Mouse (Mus musculus): ENCODE measurements around the gene Ikbke. TPM values are rescaled to one million over a fixed set of nuclear protein-coding genes. Genes with fewer than 3 reads are reported as not detected.

The Ikbke gene
- polyA plus RNA-seq, 1 experiment, result 129 TPM

- Histone ChIP-seq H3K27me3 (ENCODE audit: control insufficient read depth, insufficient read depth, low read length) (no peaks in the 10 kb centered on the region), H3K4me3 (ENCODE audit: control insufficient read depth, insufficient read depth, low read length) (no peak overlapping the region), H3K36me3 (ENCODE audit: control insufficient read depth, insufficient read depth, low read length) (no peaks in the 10 kb centered on the region), H3K27ac (ENCODE audit: control insufficient read depth, insufficient read depth, low read length) (no peak overlapping the region), H3K4me1 (replicated peaks; ENCODE audit: control insufficient read depth, insufficient read depth, low read length) (peaks cover 22% of the 10 kb centered on the region)
- no peak for TF ChIP-seq CTCF (IDR thresholded peaks at IDR 0.05; ENCODE audit: borderline replicate concordance, control insufficient read depth, extremely low read depth, insufficient read depth, low read length, poor library complexity)
- no peak for TF ChIP-seq POLR2A (IDR thresholded peaks at IDR 0.05; ENCODE audit: control insufficient read depth, extremely low read depth, insufficient read depth, low read length, poor library complexity)
- 95% methylated on average over 6 of the region's 6 CpGs for WGBS
- DNase-seq, result no peak
Observed at GRCm38 (mm10) chr1:131208800-131209199, 70.6 kb downstream of the Ikbke start.

GRCm38 (mm10) chr1:131208081-131208480, 71.3 kb downstream of the Ikbke start:
- peaks cover 29% of the 10 kb centered on the region for H3K4me1 ChIP-seq (replicated peaks; ENCODE audit: control insufficient read depth, insufficient read depth, low read length)
- H3K27me3 ChIP-seq (ENCODE audit: control insufficient read depth, insufficient read depth, low read length), result no peaks in the 10 kb centered on the region
- no peaks in the 10 kb centered on the region for H3K36me3 ChIP-seq (ENCODE audit: control insufficient read depth, insufficient read depth, low read length)
- no peak overlapping the region for H3K27ac ChIP-seq (ENCODE audit: control insufficient read depth, insufficient read depth, low read length)
- TF ChIP-seq POLR2A (IDR thresholded peaks at IDR 0.05; ENCODE audit: control insufficient read depth, extremely low read depth, insufficient read depth, low read length, poor library complexity) (no peak), CTCF (IDR thresholded peaks at IDR 0.05; ENCODE audit: borderline replicate concordance, control insufficient read depth, extremely low read depth, insufficient read depth, low read length, poor library complexity) (no peak)
- no peak overlapping the region for H3K4me3 ChIP-seq (ENCODE audit: control insufficient read depth, insufficient read depth, low read length)
- 95% methylated on average over 5 of the region's 5 CpGs for WGBS
- no peak for DNase-seq

GRCm38 (mm10) chr1:131207531-131207930, 71.9 kb downstream of the Ikbke start:
- Histone ChIP-seq H3K36me3 (ENCODE audit: control insufficient read depth, insufficient read depth, low read length) (no peaks in the 10 kb centered on the region), H3K4me3 (ENCODE audit: control insufficient read depth, insufficient read depth, low read length) (no peak overlapping the region), H3K27me3 (ENCODE audit: control insufficient read depth, insufficient read depth, low read length) (no peaks in the 10 kb centered on the region), H3K4me1 (replicated peaks; ENCODE audit: control insufficient read depth, insufficient read depth, low read length) (peaks cover 27% of the 10 kb centered on the region), H3K27ac (ENCODE audit: control insufficient read depth, insufficient read depth, low read length) (no peak overlapping the region)
- DNase-seq, result peak; percentile 90
- TF ChIP-seq POLR2A (IDR thresholded peaks at IDR 0.05; ENCODE audit: control insufficient read depth, extremely low read depth, insufficient read depth, low read length, poor library complexity), result no peak
- peak; percentile 86 for TF ChIP-seq CTCF (IDR thresholded peaks at IDR 0.05; ENCODE audit: borderline replicate concordance, control insufficient read depth, extremely low read depth, insufficient read depth, low read length, poor library complexity)
- 18% methylated on average over 5 of the region's 5 CpGs for WGBS

- no peak overlapping the region for H3K27ac ChIP-seq (ENCODE audit: control insufficient read depth, insufficient read depth, low read length)
- H3K27me3 ChIP-seq (ENCODE audit: control insufficient read depth, insufficient read depth, low read length), result no peaks in the 10 kb centered on the region
- TF ChIP-seq POLR2A (IDR thresholded peaks at IDR 0.05; ENCODE audit: control insufficient read depth, extremely low read depth, insufficient read depth, low read length, poor library complexity) (no peak), CTCF (IDR thresholded peaks at IDR 0.05; ENCODE audit: borderline replicate concordance, control insufficient read depth, extremely low read depth, insufficient read depth, low read length, poor library complexity) (no peak)
- WGBS, result 94% methylated on average over 5 of the region's 5 CpGs
- H3K4me3 ChIP-seq (ENCODE audit: control insufficient read depth, insufficient read depth, low read length), result no peak overlapping the region
- H3K36me3 ChIP-seq (ENCODE audit: control insufficient read depth, insufficient read depth, low read length), result no peaks in the 10 kb centered on the region
- H3K4me1 ChIP-seq (replicated peaks; ENCODE audit: control insufficient read depth, insufficient read depth, low read length), result peaks cover 33% of the 10 kb centered on the region
- no peak for DNase-seq
Observed at GRCm38 (mm10) chr1:131206342-131206741, 73.1 kb downstream of the Ikbke start.

GRCm38 (mm10) chr1:131204461-131204860, 74.9 kb downstream of the Ikbke start:
- H3K4me1 ChIP-seq (replicated peaks; ENCODE audit: control insufficient read depth, insufficient read depth, low read length), result peaks cover 45% of the 10 kb centered on the region

More at GRCm38 (mm10) chr1:131204461-131204860, 74.9 kb downstream of the Ikbke start:
- no peak overlapping the region for H3K4me3 ChIP-seq (ENCODE audit: control insufficient read depth, insufficient read depth, low read length)
- H3K27me3 ChIP-seq (ENCODE audit: control insufficient read depth, insufficient read depth, low read length), result no peaks in the 10 kb centered on the region
- no peaks in the 10 kb centered on the region for H3K36me3 ChIP-seq (ENCODE audit: control insufficient read depth, insufficient read depth, low read length)
- peak overlapping the region; percentile 76 for H3K27ac ChIP-seq (ENCODE audit: control insufficient read depth, insufficient read depth, low read length)
- no peak for TF ChIP-seq POLR2A (IDR thresholded peaks at IDR 0.05; ENCODE audit: control insufficient read depth, extremely low read depth, insufficient read depth, low read length, poor library complexity)
- no peak for TF ChIP-seq CTCF (IDR thresholded peaks at IDR 0.05; ENCODE audit: borderline replicate concordance, control insufficient read depth, extremely low read depth, insufficient read depth, low read length, poor library complexity)
- WGBS, result 9% methylated on average over 8 of the region's 8 CpGs
- DNase-seq, result peak; percentile 62

Other genes with a start within 250 kb of the Ikbke start
- gene Mapkapk2, start 181.8 kb downstream of the Ikbke start, polyA plus RNA-seq (2012; rRNA removed), result 67.2 and 69.6 TPM in 2 replicates
- gene Dyrk3, start 141.3 kb downstream of the Ikbke start, polyA plus RNA-seq (2012; rRNA removed), result 0.78 and 0.98 TPM in 2 replicates
- gene Eif2d, start 126.4 kb downstream of the Ikbke start, polyA plus RNA-seq (2012; rRNA removed), result 41.3 and 41.9 TPM in 2 replicates
- 95.3 and 98.8 TPM in 2 replicates for gene Rassf5, start 34.3 kb downstream of the Ikbke start, polyA plus RNA-seq (2012; rRNA removed)
- gene Srgap2, start 247.7 kb upstream of the Ikbke start, polyA plus RNA-seq (2012; rRNA removed), result 28.3 and 37.6 TPM in 2 replicates
- gene Fam72a, start 248.3 kb upstream of the Ikbke start, polyA plus RNA-seq (2012; rRNA removed), result 1.8 and 1.9 TPM in 2 replicates